Mouse (Mus musculus): Measurements from ENCODE around the gene Zic1.

GRCm38 (mm10) chr9:91382111-91382379 lies 16.4 kb upstream of the Zic1 start:
- TF ChIP-seq CTCF (IDR thresholded peaks at IDR 0.05) (no peak), EP300 (IDR thresholded peaks at IDR 0.05) (no peak)
